Mouse (Mus musculus) gastrocnemius, postnatal 25 days (tissue): ENCODE data around the gene Rpia. TPM values are rescaled to one million over a fixed set of nuclear protein-coding genes. Genes with fewer than 3 reads are reported as not detected.
"Not testable (repeated sequence)": the region's sequence is repeated elsewhere in the genome, so short reads cannot be mapped to it uniquely, and the experiment has no call there.

Source experiments
- DNase-seq: peaks from one replicate; pipeline ENCODE4 v3.0.0; 2022
- long read RNA-seq, 2 experiments: library from polyadenylated mRNA; stranded (forward); transcript quantifications; one replicate each; pipeline ENCODE4 v2.0.0; 2021
- total RNA-seq, 2 experiments: library from RNA; stranded (reverse); gene quantifications; 1 replicate in 1 of 2; 2 replicates in 1 of 2; pipeline ENCODE4 v1.2.3; 2021

Gene Rpia
- total RNA-seq: 10 to 100 TPM; 12.5 to 13.6 TPM
- long read RNA-seq, experiment 1, partial matches to known transcripts: 0 of 1 reads
- long read RNA-seq, experiment 1, other reads (novel, unspliced or antisense): 1 of 1 reads
- long read RNA-seq, experiment 2, partial matches to known transcripts: 1 of 1 reads
- long read RNA-seq, experiment 2, other reads (novel, unspliced or antisense): 0 of 1 reads

GRCm38 (mm10) chr6:70791824-70792535 lies at the start of gene Rpia:
Rpia (minus strand) TSS chr6:70792232.
- peak; percentile 99 for DNase-seq

- no peak for DNase-seq
Observed at GRCm38 (mm10) chr6:70840281-70840680, 48.2 kb upstream of the Rpia start.

- DNase-seq: no peak
Observed at GRCm38 (mm10) chr6:70838532-70838931, 46.5 kb upstream of the Rpia start.

DNA sequence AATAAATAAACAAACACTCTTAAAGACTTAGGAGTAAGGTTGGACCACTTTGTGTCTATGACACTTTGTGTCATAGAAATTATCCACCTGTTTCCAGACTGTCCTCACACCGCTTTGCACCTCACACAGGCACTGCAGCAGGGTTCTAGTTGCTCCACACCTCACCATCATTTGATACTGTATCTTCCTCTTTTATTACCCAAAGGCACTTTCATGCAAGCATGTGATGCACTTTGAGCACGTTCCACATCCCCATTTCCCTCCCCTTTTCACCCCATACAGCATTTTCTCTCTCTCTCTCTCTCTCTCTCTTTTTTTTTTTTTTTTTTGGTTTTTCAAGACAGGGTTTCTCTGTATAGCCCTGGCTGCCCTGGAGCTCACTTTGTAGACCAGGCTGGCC lies 45.3 kb upstream of the Rpia start:
- no peak for DNase-seq

DNA sequence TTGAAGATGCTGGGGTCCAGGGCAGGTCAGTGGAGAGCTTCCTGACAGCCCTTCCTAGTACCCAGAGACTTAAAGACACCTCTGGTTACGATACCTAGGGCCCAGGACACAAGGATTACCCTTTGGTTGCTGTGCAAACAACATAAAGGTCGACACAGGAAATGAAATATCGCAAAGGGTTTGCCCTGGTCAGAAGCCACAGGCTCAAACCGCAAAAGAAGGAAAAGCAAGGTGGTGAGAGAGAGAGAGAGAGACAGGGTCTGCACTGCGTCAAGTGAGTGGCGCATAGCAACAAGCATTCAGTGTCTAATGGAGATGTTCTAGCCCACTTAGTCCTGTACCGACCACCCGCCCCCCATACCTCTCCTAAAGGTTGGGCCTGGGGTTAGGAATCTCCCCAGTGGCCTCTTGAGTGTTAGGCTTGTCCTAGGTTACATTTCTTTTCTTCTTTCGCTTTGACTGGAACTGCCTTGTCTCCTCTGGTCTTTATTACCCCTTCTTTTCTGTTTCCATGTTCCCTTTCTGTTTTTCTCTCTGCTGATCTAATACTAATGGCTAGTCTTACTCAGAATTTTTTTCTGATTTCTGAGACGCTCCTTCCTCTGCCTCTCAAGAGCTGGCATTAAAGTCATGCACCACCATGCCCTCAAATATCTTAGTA lies 39.3 kb upstream of the Rpia start:
- no peak for DNase-seq

- DNase-seq: no peak
Observed at GRCm38 (mm10) chr6:70830552-70830951, 38.5 kb upstream of the Rpia start.

DNA sequence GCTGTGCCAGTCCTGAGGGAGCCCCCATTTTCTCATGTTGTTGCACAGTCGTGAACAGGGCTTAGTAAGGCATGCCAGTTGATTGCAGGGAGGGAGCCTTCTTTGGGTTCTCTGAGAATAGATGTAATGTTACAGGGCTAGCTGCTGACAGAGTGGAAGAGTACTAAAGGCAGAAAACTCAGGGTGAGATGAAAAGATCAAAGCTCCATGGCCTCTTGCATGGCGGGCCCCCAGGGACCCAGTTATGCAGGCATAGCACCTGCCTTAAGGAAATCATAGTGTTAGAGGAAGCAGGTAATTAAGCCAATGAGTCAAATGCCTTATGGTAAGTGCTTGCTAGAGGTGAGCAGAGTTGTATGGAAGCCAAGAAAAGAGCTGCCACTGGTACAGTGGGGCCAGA lies 37.4 kb upstream of the Rpia start:
- no peak for DNase-seq

GRCm38 (mm10) chr6:70824987-70825337 lies 32.9 kb upstream of the Rpia start:
- DNase-seq: no peak

DNA sequence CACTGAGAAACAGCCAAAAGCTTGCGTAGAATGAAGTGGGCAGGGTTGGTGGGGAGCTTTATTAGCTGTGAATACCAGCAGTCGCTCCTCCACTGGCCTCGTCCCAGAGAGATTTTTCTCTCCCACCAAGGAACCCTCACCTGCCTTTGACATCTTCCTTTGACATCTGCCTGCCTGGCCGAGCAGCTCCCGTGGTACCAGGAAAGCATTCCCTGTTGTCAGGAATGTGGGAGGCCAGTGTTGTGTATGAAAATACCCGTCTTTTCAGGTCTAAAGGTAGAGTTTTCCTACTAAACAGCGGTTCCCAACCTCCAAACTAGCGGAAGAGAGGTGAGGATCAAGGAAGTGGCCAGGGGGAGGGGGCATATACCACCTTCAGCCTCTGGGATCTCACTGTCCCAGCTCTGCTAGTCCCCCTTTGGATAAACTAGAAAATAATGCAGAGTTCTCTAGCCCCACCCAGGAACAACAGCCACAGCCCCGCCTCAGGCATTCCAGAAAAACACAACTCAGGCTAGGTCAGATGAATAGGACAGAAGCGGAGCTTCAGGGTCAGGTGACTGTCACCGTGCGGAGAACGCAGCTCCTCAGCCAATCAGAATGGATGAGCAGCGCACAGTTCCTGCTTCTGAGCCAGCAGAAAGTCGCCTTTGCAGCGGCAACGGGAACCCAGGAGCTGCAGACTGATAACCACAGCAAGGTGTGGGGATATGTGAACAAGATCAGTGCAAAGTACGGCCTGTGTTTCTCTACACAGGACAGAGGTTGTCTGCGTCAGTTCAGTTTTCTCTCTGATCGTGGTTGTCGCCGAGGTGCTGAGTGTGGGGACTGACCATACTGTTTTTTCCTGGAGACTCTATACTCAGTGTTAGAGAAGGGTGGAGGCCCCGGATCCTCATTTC lies 32.3 kb upstream of the Rpia start:
- peak; percentile 57 for DNase-seq

DNA sequence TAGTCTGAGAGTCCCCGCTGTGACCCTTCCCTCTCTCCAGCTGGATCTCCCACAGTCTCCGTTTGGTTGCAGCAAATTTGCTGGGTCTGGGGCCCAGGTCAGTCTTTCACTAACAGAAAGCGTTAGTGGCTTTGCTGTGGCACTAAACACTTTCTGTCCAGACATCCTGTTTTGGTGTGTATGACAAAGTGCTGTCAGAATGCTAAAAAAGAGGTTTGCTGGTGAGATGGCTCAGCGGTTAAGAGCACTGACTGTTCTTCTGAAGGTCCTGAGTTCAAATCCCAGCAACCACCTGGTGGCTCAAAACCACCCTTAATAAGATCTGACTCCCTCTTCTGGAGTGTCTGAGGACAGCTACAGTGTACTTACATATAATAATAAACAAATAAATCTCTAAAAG lies 31.2 kb upstream of the Rpia start:
- DNase-seq: not testable (repeated sequence)

GRCm38 (mm10) chr6:70822386-70822910 lies 30.4 kb upstream of the Rpia start:
- no peak for DNase-seq

GRCm38 (mm10) chr6:70821566-70821965 lies 29.5 kb upstream of the Rpia start:
- no peak for DNase-seq

GRCm38 (mm10) chr6:70815471-70815870 lies 23.4 kb upstream of the Rpia start:
- DNase-seq: no peak

GRCm38 (mm10) chr6:70814629-70814950 lies 22.6 kb upstream of the Rpia start:
- no peak for DNase-seq

- no peak for DNase-seq
Observed at GRCm38 (mm10) chr6:70813921-70814628, 22.0 kb upstream of the Rpia start.

DNA sequence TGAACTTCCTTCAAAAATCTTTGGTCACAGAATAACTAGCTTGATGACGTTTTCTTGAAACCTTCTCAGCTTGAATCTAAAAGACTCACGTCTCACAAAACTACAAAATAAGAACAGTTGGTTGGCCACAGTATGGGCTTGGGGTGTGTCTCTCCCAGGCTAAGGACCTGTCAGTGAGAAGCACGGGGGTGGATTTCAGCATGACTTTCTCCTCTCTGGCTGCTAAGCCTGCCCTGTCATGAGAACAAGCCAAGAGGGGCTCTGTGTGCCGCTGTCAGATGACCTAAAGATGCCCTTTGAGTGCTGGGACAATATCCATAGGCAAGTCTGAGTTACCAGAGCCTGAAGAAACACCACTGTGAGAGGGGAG lies 20.5 kb upstream of the Rpia start:
- no peak for DNase-seq

DNA sequence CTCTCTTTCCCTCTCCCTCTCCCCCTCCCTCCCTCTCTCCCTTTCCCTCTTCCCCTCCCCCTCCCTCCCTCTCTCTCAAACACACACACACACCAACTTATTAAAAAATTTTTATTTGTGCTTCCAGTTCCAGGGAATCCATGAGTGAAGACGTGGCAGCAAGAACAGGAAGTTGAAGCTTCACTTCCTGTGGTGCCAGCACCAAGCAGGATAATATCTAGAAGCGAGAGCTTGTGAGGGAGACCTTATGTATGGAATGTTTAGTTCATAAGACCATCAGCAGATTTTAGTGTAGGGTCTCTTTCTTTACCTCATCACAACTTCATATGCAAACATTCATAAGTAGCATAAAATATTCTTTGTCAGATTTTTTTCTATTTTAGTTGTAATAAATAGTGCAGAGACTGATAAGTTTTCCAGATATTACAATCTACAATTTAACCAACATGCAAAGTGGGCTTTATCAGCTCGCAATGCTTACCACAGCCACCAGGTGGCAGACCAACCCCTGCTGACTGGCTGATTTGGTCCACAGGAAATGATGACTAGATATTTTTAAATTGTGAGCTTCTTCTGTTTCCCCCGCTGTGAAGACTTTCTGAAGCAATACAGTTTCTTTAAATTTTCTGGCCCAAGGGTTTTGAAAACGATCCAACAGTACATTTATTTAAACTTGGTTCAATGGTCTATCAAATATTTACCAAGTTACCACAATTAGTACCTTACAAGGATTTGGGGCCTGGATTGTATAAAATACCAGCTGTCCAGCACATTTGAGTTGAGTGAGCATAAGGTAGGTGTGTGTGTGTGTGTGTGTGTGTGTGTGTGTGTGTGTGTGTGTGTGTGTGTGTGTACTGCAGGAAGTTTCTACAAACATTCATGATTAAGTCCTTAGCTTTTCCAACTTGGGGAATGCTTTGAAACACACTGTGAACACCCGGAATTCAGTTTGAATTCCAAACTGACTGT lies 19.8 kb upstream of the Rpia start:
- DNase-seq: peak; percentile 51

- DNase-seq: no peak
Observed at GRCm38 (mm10) chr6:70810524-70810923, 18.5 kb upstream of the Rpia start.

GRCm38 (mm10) chr6:70806514-70806912 lies 14.5 kb upstream of the Rpia start:
- no peak for DNase-seq

GRCm38 (mm10) chr6:70805820-70806513 lies 13.9 kb upstream of the Rpia start:
- peak; percentile 32 for DNase-seq
